Mouse (Mus musculus) ES-Bruce4 (cell line): ENCODE measurements around the gene Ear14. TPM values are rescaled to one million over a fixed set of nuclear protein-coding genes. Genes with fewer than 3 reads are reported as not detected.
"Not testable (repeated sequence)": the region's sequence is repeated elsewhere in the genome, so short reads cannot be mapped to it uniquely, and the experiment has no call there.

Experiments used
- H3K27ac ChIP-seq: 2 replicates; pipeline ENCODE4 v1.5.1; 2012; ENCODE audit warnings: low read length, inconsistent platforms; ENCODE audit not compliant: insufficient read depth
- H3K27me3 ChIP-seq: 2 replicates; pipeline ENCODE4 v1.6.1; 2012; ENCODE audit warnings: mild to moderate bottlenecking, low read length, inconsistent platforms; ENCODE audit not compliant: control insufficient read depth, poor library complexity, insufficient read depth, severe bottlenecking
- H3K36me3 ChIP-seq: 2 replicates; pipeline ENCODE4 v1.6.1; 2012; ENCODE audit warnings: inconsistent platforms, mild to moderate bottlenecking, low read length, moderate library complexity; ENCODE audit not compliant: control insufficient read depth, poor library complexity, insufficient read depth, severe bottlenecking
- H3K4me1 ChIP-seq: one replicate; pipeline ENCODE4 v1.8.1; 2011; ENCODE audit warnings: low read length; ENCODE audit not compliant: control insufficient read depth, insufficient read depth
- H3K4me3 ChIP-seq: 2 replicates; pipeline ENCODE4 v1.5.1; 2011; ENCODE audit warnings: low read depth, mild to moderate bottlenecking, low read length
- H3K9ac ChIP-seq: 2 replicates; pipeline ENCODE4 v1.6.1; 2012; ENCODE audit warnings: low read depth, mild to moderate bottlenecking, inconsistent platforms; ENCODE audit not compliant: poor library complexity, severe bottlenecking
- H3K9me3 ChIP-seq: replicated peaks from 2 replicates; pipeline ENCODE4 v1.6.1; 2012; ENCODE audit warnings: mild to moderate bottlenecking, low read length, inconsistent platforms; ENCODE audit not compliant: control insufficient read depth, poor library complexity, insufficient read depth, severe bottlenecking
- CTCF ChIP-seq: IDR thresholded peaks from one replicate; pipeline ENCODE4 v1.8.1; 2011; ENCODE audit warnings: low read depth, low read length
- EP300 ChIP-seq: IDR thresholded peaks from 2 replicates; pipeline ENCODE4 v1.6.1; 2011; ENCODE audit warnings: low read depth, low read length; ENCODE audit not compliant: insufficient read depth
- POLR2A ChIP-seq: IDR thresholded peaks from one replicate; pipeline ENCODE4 v1.8.1; 2011; ENCODE audit warnings: low read length; ENCODE audit not compliant: insufficient read depth
- polyA plus RNA-seq: library from polyadenylated mRNA; stranded (reverse); fragments of >200 nt; gene quantifications from 2 replicates; pipeline ENCODE4 v1.2.4, GENCODE M21; 2011; ENCODE audit warnings: low read depth; ENCODE audit not compliant: missing spikeins, insufficient read depth, insufficient read length

The Ear14 gene
- polyA plus RNA-seq, 1 experiment: not detected

- peak; percentile 46 for TF ChIP-seq CTCF
- TF ChIP-seq EP300: no peak
These were observed 37.7 kb downstream of the Ear14 start for GRCm38 (mm10) chr14:51240899-51241298.

GRCm38 (mm10) chr14:51247736-51248135, 44.5 kb downstream of the Ear14 start:
- TF ChIP-seq EP300: no peak
- no peak for TF ChIP-seq CTCF
- TF ChIP-seq POLR2A: no peak
- Histone ChIP-seq H3K4me1 (no peaks in the 10 kb centered on the region), H3K36me3 (no peaks in the 10 kb centered on the region), H3K27ac (no peak overlapping the region), H3K4me3 (no peak overlapping the region), H3K27me3 (peaks cover 2% of the 10 kb centered on the region), H3K9ac (no peak overlapping the region), H3K9me3 (peaks cover 6% of the 10 kb centered on the region; the same call in 1 of the 2 replicates)

More at GRCm38 (mm10) chr14:51240899-51241298, 37.7 kb downstream of the Ear14 start:
- Histone ChIP-seq H3K27me3 (peaks cover 2% of the 10 kb centered on the region; the same call in 1 of the 2 replicates), H3K36me3 (no peaks in the 10 kb centered on the region), H3K9me3 (peaks cover 6% of the 10 kb centered on the region; the same call in 1 of the 2 replicates), H3K27ac (no peak overlapping the region), H3K4me3 (no peak overlapping the region), H3K4me1 (no peaks in the 10 kb centered on the region), H3K9ac (no peak overlapping the region)

GRCm38 (mm10) chr14:51250348-51250747, 47.2 kb downstream of the Ear14 start:
- H3K4me1 ChIP-seq: no peaks in the 10 kb centered on the region
- TF ChIP-seq CTCF (no peak), EP300 (no peak), POLR2A (no peak)
- H3K27me3 ChIP-seq: no peaks in the 10 kb centered on the region; the same call in 1 of the 2 replicates
- no peaks in the 10 kb centered on the region for H3K9me3 ChIP-seq
- no peak overlapping the region for H3K4me3 ChIP-seq
- no peak overlapping the region for H3K9ac ChIP-seq
- H3K36me3 ChIP-seq: no peaks in the 10 kb centered on the region
- H3K27ac ChIP-seq: no peak overlapping the region

- H3K4me1 ChIP-seq, H3K9ac ChIP-seq, H3K4me3 ChIP-seq, H3K36me3 ChIP-seq, H3K27ac ChIP-seq, H3K9me3 ChIP-seq, H3K27me3 ChIP-seq: not testable (repeated sequence)
These were observed 49.0 kb downstream of the Ear14 start for GRCm38 (mm10) chr14:51252206-51252605.

- Histone ChIP-seq H3K9me3 (no peaks in the 10 kb centered on the region), H3K27me3 (no peaks in the 10 kb centered on the region; the same call in 1 of the 2 replicates), H3K4me1 (no peaks in the 10 kb centered on the region), H3K36me3 (no peaks in the 10 kb centered on the region), H3K27ac (no peak overlapping the region), H3K4me3 (no peak overlapping the region), H3K9ac (no peak overlapping the region)
- TF ChIP-seq EP300 (no peak), CTCF (no peak), POLR2A (no peak)
These were observed 50.4 kb downstream of the Ear14 start for GRCm38 (mm10) chr14:51253569-51253968.

Other genes with a start within 250 kb of the Ear14 start
- 6.1 and 9.4 TPM in 2 replicates for gene Pnp2, start 247.4 kb upstream of the Ear14 start, polyA plus RNA-seq
- gene Rnase10, start 195.6 kb upstream of the Ear14 start, polyA plus RNA-seq: not detected in 2 replicates
- gene Rnase9, start 161.5 kb upstream of the Ear14 start, polyA plus RNA-seq: not detected in 2 replicates
- gene Rnase11, start 153.2 kb upstream of the Ear14 start, polyA plus RNA-seq: not detected in 2 replicates
- not detected in 2 replicates for gene Rnase12, start 145.7 kb upstream of the Ear14 start, polyA plus RNA-seq
- gene Olfr750, start 129.0 kb upstream of the Ear14 start, polyA plus RNA-seq: not detected in 2 replicates
- gene Rnase4, start 112.3 kb upstream of the Ear14 start, polyA plus RNA-seq: 7.0 and 7.2 TPM in 2 replicates
- 3.2 and 3.6 TPM in 2 replicates for gene Ang, start 112.2 kb upstream of the Ear14 start, polyA plus RNA-seq
- gene Eddm3b, start 89.0 kb upstream of the Ear14 start, polyA plus RNA-seq: not detected in 2 replicates
- gene Rnase6, start 79.5 kb upstream of the Ear14 start, polyA plus RNA-seq: not detected in 2 replicates
- not detected in 2 replicates for gene Rnase1, start 56.6 kb upstream of the Ear14 start, polyA plus RNA-seq
- gene Rnase2b, start 41.1 kb upstream of the Ear14 start, polyA plus RNA-seq: not detected in 2 replicates
- gene Ang2, start 4.2 kb upstream of the Ear14 start, polyA plus RNA-seq: not detected in 2 replicates
- gene Rnase2a, start 52.7 kb downstream of the Ear14 start, polyA plus RNA-seq: not detected in 2 replicates
- gene Gm7247, start 158.4 kb downstream of the Ear14 start, polyA plus RNA-seq: not detected in 2 replicates
- not detected in 2 replicates for gene Vmn2r88, start 207.4 kb downstream of the Ear14 start, polyA plus RNA-seq
- 0.12 TPM in 1 of 2 replicates, not detected in the other for gene Vmn2r89, start 248.5 kb downstream of the Ear14 start, polyA plus RNA-seq